Mouse (Mus musculus): ENCODE results near the gene Tmem234. TPM values are rescaled to one million over a fixed set of nuclear protein-coding genes. Genes with fewer than 3 reads are reported as not detected.
A peak's percentile ranks its signal among the peaks of the same experiment; 100 is the strongest.

Gene Tmem234
- polyA plus RNA-seq, 1 experiment from 2014 or later = 164 TPM

- ATAC-seq = no peak
- H3K9ac ChIP-seq (replicated peaks; ENCODE audit: low read depth, low read length) = peak overlapping the region; percentile 92
- WGBS = 90% methylated on average over 5 of the region's 5 CpGs
- H3K4me3 ChIP-seq (replicated peaks; ENCODE audit: low read length) = peak overlapping the region; percentile 74
- H3K36me3 ChIP-seq (ENCODE audit: control insufficient read depth, insufficient read depth) = no peaks in the 10 kb centered on the region
- H3K9me3 ChIP-seq (ENCODE audit: control insufficient read depth, low read length) = no peaks in the 10 kb centered on the region
- H3K4me1 ChIP-seq (replicated peaks; ENCODE audit: control insufficient read depth, insufficient read depth, low read length) = peaks cover 37% of the 10 kb centered on the region
- peak overlapping the region; percentile 92; the same call in 1 of the 2 replicates for H3K27ac ChIP-seq (ENCODE audit: low read length)
- H3K4me2 ChIP-seq (ENCODE audit: low read length) = peak overlapping the region; percentile 78
- H3K27me3 ChIP-seq (replicated peaks; ENCODE audit: control insufficient read depth, insufficient read depth, low read length) = no peaks in the 10 kb centered on the region
Measured at GRCm38 (mm10) chr4:129618031-129618430, 17.6 kb downstream of the Tmem234 start.

- peak within 1 kb of the TSS; percentile 78 for H3K4me2 ChIP-seq (ENCODE audit: low read length)
- no peaks in the 10 kb centered on the region for H3K27me3 ChIP-seq (replicated peaks; ENCODE audit: control insufficient read depth, insufficient read depth, low read length)
- no peaks in the 10 kb centered on the region for H3K36me3 ChIP-seq (ENCODE audit: control insufficient read depth, insufficient read depth)
- peaks cover 38% of the 10 kb centered on the region for H3K4me1 ChIP-seq (replicated peaks; ENCODE audit: control insufficient read depth, insufficient read depth, low read length)
- no peaks in the 10 kb centered on the region for H3K9me3 ChIP-seq (ENCODE audit: control insufficient read depth, low read length)
- ATAC-seq = peak; percentile 91
- H3K27ac ChIP-seq (ENCODE audit: low read length) = peak within 1 kb of the TSS; percentile 92
- 5% methylated on average over 43 of the region's 44 CpGs for WGBS
- H3K4me3 ChIP-seq (replicated peaks; ENCODE audit: low read length) = peak within 1 kb of the TSS; percentile 74
- peak within 1 kb of the TSS; percentile 92 for H3K9ac ChIP-seq (replicated peaks; ENCODE audit: low read depth, low read length)
Measured at GRCm38 (mm10) chr4:129618786-129619691, 18.6 kb downstream of the Tmem234 start, which contains the start of gene Iqcc. Gene Iqcc, minus strand, starts transcription at chr4:129619099.

- Histone ChIP-seq H3K4me2 (ENCODE audit: low read length) (no peak overlapping the region), H3K9me3 (ENCODE audit: control insufficient read depth, low read length) (no peaks in the 10 kb centered on the region), H3K27ac (ENCODE audit: low read length) (no peak overlapping the region), H3K4me3 (replicated peaks; ENCODE audit: low read length) (no peak overlapping the region), H3K36me3 (ENCODE audit: control insufficient read depth, insufficient read depth) (no peaks in the 10 kb centered on the region), H3K9ac (replicated peaks; ENCODE audit: low read depth, low read length) (no peak overlapping the region), H3K4me1 (replicated peaks; ENCODE audit: control insufficient read depth, insufficient read depth, low read length) (peaks cover 48% of the 10 kb centered on the region), H3K27me3 (replicated peaks; ENCODE audit: control insufficient read depth, insufficient read depth, low read length) (no peaks in the 10 kb centered on the region)
- no peak for ATAC-seq
- 90% methylated on average over 11 of the region's 11 CpGs for WGBS
Measured at GRCm38 (mm10) chr4:129620419-129621282, 20.2 kb downstream of the Tmem234 start.

DNA sequence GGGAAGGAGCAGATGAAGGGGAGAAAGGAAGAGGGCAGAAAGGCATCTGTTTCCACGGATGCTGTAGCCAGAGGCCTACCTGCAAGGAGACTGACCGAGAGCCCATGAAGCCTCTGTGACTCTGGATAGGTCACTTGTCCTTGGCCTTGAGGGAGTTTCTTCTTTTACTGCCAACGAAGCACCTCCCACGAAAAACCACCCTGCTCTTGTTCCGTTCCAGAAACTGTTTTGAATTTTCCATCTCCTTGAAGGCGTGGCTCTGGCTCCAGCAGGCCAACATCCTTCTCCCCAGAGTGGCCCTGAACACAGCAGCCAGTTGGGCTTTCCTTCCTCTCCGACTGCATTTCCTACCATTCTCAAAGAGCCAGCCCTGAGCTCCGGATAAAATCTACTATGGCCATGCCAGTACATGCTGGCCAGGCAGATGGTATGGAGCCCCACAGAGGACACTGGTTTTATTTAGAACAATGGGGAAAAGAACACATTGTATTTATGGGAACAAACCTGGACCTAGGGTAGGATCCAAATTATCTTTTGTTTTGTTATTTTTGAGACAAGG, 20.9 kb downstream of the Tmem234 start:
- WGBS = 86% methylated on average over 8 of the region's 8 CpGs
- Histone ChIP-seq H3K9me3 (ENCODE audit: control insufficient read depth, low read length) (no peaks in the 10 kb centered on the region), H3K27me3 (replicated peaks; ENCODE audit: control insufficient read depth, insufficient read depth, low read length) (no peaks in the 10 kb centered on the region), H3K4me2 (ENCODE audit: low read length) (no peak overlapping the region), H3K36me3 (ENCODE audit: control insufficient read depth, insufficient read depth) (0 out of 2 replicates have a peak, but pooled peaks cover 2% of the 10 kb centered on the region), H3K9ac (replicated peaks; ENCODE audit: low read depth, low read length) (no peak overlapping the region), H3K4me3 (replicated peaks; ENCODE audit: low read length) (no peak overlapping the region), H3K27ac (ENCODE audit: low read length) (no peak overlapping the region), H3K4me1 (replicated peaks; ENCODE audit: control insufficient read depth, insufficient read depth, low read length) (peaks cover 51% of the 10 kb centered on the region)
- no peak for ATAC-seq

GRCm38 (mm10) chr4:129622120-129622802, 21.8 kb downstream of the Tmem234 start:
- Histone ChIP-seq H3K27ac (ENCODE audit: low read length) (no peak overlapping the region), H3K4me1 (replicated peaks; ENCODE audit: control insufficient read depth, insufficient read depth, low read length) (peaks cover 51% of the 10 kb centered on the region), H3K4me2 (ENCODE audit: low read length) (peak overlapping the region; percentile 79), H3K9ac (replicated peaks; ENCODE audit: low read depth, low read length) (peak overlapping the region; percentile 72), H3K9me3 (ENCODE audit: control insufficient read depth, low read length) (no peaks in the 10 kb centered on the region), H3K27me3 (replicated peaks; ENCODE audit: control insufficient read depth, insufficient read depth, low read length) (no peaks in the 10 kb centered on the region), H3K36me3 (ENCODE audit: control insufficient read depth, insufficient read depth) (peaks cover 4% of the 10 kb centered on the region; the same call in 1 of the 2 replicates), H3K4me3 (replicated peaks; ENCODE audit: low read length) (peak overlapping the region; percentile 62; the same call in 1 of the 2 replicates)
- no peak for ATAC-seq
- 79% methylated on average over 11 of the region's 11 CpGs for WGBS

DNA sequence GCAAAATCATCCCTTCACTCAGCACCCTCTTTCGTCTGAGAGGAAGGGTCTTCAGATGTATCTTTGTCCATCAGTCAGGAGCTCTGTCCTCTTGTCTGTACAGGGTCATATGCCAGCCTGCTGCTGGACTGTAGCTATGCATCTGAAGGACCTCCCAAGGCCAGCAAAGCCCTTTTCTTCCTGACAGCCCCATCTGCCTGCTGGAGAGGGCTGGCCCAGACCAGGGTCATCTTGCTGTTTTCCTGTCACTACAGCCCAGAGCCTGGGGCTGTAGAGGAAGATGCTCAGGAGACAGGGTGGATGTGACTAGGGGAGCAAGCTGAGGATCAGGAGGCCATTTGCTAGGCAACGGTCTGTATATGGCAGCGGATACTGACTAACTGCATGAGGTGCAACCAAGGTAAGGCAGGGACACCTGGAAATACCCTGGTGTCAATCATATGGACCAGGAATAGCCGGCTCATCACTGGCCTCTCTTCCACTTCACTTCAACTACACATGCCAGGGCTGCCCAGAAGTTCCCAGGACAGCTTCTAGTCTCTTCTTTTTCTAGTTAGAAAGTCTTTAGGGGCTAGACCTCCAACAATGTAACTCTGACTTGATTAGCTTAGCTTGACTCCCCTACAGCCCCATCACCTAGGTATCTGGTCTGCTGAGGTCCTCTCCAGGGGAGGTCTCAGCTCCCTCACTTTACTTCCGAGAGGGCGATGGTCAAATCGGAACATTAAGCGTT, 22.5 kb downstream of the Tmem234 start:
- no peak for ATAC-seq
- no peaks in the 10 kb centered on the region for H3K27me3 ChIP-seq (replicated peaks; ENCODE audit: control insufficient read depth, insufficient read depth, low read length)

DNA sequence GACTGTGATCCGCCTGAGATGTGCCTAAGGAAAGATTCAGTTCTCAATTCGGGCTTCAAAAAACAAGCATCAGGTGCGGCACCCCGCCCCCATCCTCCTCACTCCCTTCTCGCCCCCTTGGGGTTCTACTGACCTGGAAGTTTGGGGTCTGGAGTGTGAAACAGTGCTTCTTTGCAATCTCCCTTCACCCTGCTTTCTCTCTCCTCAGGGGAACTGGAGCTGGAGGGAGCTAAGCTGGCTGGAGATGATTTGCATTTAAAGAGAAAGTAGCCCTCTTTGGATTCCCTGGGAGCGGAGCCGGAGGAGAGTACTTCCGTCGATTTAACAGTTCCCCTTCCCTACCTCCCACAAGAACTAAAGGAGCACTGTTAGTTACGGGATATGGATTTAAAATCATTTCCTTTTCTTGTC, 23.2 kb downstream of the Tmem234 start, which contains the start of gene Ccdc28b:
Ccdc28b (minus strand) TSS at position 267 of the 411 bp plus-strand sequence.
- H3K9me3 ChIP-seq (ENCODE audit: control insufficient read depth, low read length) = no peaks in the 10 kb centered on the region
- H3K27me3 ChIP-seq (replicated peaks; ENCODE audit: control insufficient read depth, insufficient read depth, low read length) = no peaks in the 10 kb centered on the region
- ATAC-seq = peak; percentile 62
- peak within 1 kb of the TSS; percentile 79 for H3K4me2 ChIP-seq (ENCODE audit: low read length)
- WGBS = 0% methylated on average over 10 of the region's 10 CpGs
- H3K27ac ChIP-seq (ENCODE audit: low read length) = peak within 1 kb of the TSS; percentile 95
- H3K36me3 ChIP-seq (ENCODE audit: control insufficient read depth, insufficient read depth) = peaks cover 18% of the 10 kb centered on the region
- H3K4me3 ChIP-seq (replicated peaks; ENCODE audit: low read length) = peak within 1 kb of the TSS; percentile 62
- peak within 1 kb of the TSS; percentile 72 for H3K9ac ChIP-seq (replicated peaks; ENCODE audit: low read depth, low read length)
- peaks cover 39% of the 10 kb centered on the region for H3K4me1 ChIP-seq (replicated peaks; ENCODE audit: control insufficient read depth, insufficient read depth, low read length)

More for the DNA sequence above, 22.5 kb downstream of the Tmem234 start:
- H3K9ac ChIP-seq (replicated peaks; ENCODE audit: low read depth, low read length) = peak overlapping the region; percentile 72
- peaks cover 45% of the 10 kb centered on the region for H3K4me1 ChIP-seq (replicated peaks; ENCODE audit: control insufficient read depth, insufficient read depth, low read length)
- WGBS = 20% methylated on average over 8 of the region's 8 CpGs
- peaks cover 11% of the 10 kb centered on the region; the same call in 1 of the 2 replicates for H3K36me3 ChIP-seq (ENCODE audit: control insufficient read depth, insufficient read depth)
- peak overlapping the region; percentile 95 for H3K27ac ChIP-seq (ENCODE audit: low read length)
- peak overlapping the region; percentile 79 for H3K4me2 ChIP-seq (ENCODE audit: low read length)
- peak overlapping the region; percentile 62 for H3K4me3 ChIP-seq (replicated peaks; ENCODE audit: low read length)
- H3K9me3 ChIP-seq (ENCODE audit: control insufficient read depth, low read length) = no peaks in the 10 kb centered on the region
